ENCODE assay signal across 9 mouse cellular contexts in the genomic region with DNA sequence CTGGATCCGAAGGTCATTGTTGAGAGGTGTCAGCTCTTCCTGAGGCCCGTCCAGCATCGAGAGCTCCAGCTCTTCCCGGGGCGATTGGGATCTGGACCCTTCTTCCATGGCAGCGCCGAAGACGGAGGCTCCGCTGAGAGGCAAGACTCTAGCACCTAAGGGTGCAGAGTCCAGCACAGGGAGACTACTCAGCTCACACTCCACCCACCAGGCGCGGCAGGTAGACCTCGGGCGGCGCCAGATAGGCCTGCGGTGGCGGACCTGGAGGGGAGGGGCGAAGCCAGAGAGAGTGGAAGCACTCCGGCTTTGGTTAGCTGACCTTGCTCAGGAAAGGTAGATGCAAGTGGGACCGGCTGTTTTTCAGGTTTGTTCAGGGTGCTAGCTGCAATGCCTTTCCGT. TPM values are rescaled to one million over a fixed set of nuclear protein-coding genes. Genes with fewer than 3 reads are reported as not detected.
A peak's percentile ranks its signal among the peaks of the same experiment; 100 is the strongest.
DNase-seq lines count a peak whose midpoint lies in the region; ATAC-seq and TF ChIP-seq lines count a peak whose summit lies in the region.
"Had no signal": no experiment of that assay in that cellular context is flagged by ENCODE, and none has a peak within 500 bp of the region (broad histone marks: within the 10 kb centered on the region; RNA-seq: fewer than 3 reads in every experiment).

TSS of gene BC016579 (minus strand) at position 135 of the 399 bp plus-strand sequence.

- H3K9ac ChIP-seq in heart, embryonic 11.5 days (ENCODE audit: low read depth, low read length), result peak within 1 kb of the TSS; percentile 56
- peak within 1 kb of the TSS; percentile 14 for H3K9ac ChIP-seq in intestine, embryonic 14.5 days (ENCODE audit: low read length)
- H3K9ac ChIP-seq in liver, embryonic 14.5 days (replicated peaks), result no peak within 1 kb of the TSS; the same call in 1 of the 2 replicates

- ATAC-seq in heart, embryonic 11.5 days (replicated peaks; ENCODE audit: insufficient number of reproducible peaks, low FRiP score, low TSS enrichment), result 0 out of 2 replicates have a peak, but pooled peaks have one; percentile 39
- ATAC-seq in intestine, embryonic 14.5 days (replicated peaks; ENCODE audit: low FRiP score, low TSS enrichment, low read depth), result peak; percentile 90
- ATAC-seq in liver, embryonic 14.5 days (ENCODE audit: insufficient read depth), result peak; percentile 45
- no peak for ATAC-seq in monocyte, adult 5-6 weeks (replicated peaks; ENCODE audit: insufficient number of reproducible peaks, low FRiP score, low TSS enrichment, poor library complexity, severe bottlenecking)
- ATAC-seq: Patski had no signal

- no peaks in the 10 kb centered on the region for H3K36me3 ChIP-seq in heart, embryonic 11.5 days (ENCODE audit: control insufficient read depth, insufficient read depth, low read length)
- no peaks in the 10 kb centered on the region for H3K36me3 ChIP-seq in intestine, embryonic 14.5 days (ENCODE audit: control insufficient read depth, insufficient read depth, low read length)
- no peaks in the 10 kb centered on the region for H3K36me3 ChIP-seq in liver, embryonic 14.5 days (replicated peaks; ENCODE audit: control insufficient read depth, insufficient read depth, low read depth)

- 0 out of 2 replicates have a peak, but pooled peaks cover 6% of the 10 kb centered on the region for H3K27me3 ChIP-seq in heart, embryonic 11.5 days (ENCODE audit: control insufficient read depth, insufficient read depth, low read length)
- no peaks in the 10 kb centered on the region for H3K27me3 ChIP-seq in intestine, embryonic 14.5 days (replicated peaks; ENCODE audit: control insufficient read depth, insufficient read depth, low read length)
- H3K27me3 ChIP-seq in liver, embryonic 14.5 days (ENCODE audit: control insufficient read depth, insufficient read depth, low read length), result no peaks in the 10 kb centered on the region
- H3K27me3 ChIP-seq: Patski had no signal

- H3K27ac ChIP-seq in heart, embryonic 11.5 days (ENCODE audit: low read depth, low read length), result no peak within 1 kb of the TSS
- no peak within 1 kb of the TSS for H3K27ac ChIP-seq in intestine, embryonic 14.5 days (ENCODE audit: low read depth)
- H3K27ac ChIP-seq in liver, embryonic 14.5 days, result no peak within 1 kb of the TSS

- peak within 1 kb of the TSS; percentile 84 for H3K4me2 ChIP-seq in heart, embryonic 11.5 days
- H3K4me2 ChIP-seq in intestine, embryonic 14.5 days (ENCODE audit: low read length), result peak within 1 kb of the TSS; percentile 58
- peak within 1 kb of the TSS; percentile 60 for H3K4me2 ChIP-seq in liver, embryonic 14.5 days (ENCODE audit: low read depth)

- DNase-seq in heart, adult 11 months, result no peak
- DNase-seq in cerebellum, postnatal 36 days, result peak; percentile 21 to 22
- DNase-seq in intestine, embryonic 14.5 days (ENCODE audit: low spot score), result peak; percentile 75
- DNase-seq in liver, embryonic 14.5 days (ENCODE audit: low read depth in 3 of 3, low spot score in 3 of 3), result no peak
- DNase-seq in neural tube, embryonic 10.5 days (ENCODE audit: extremely low spot score, low spot score), result peak; percentile 19
- no peak for DNase-seq in layer of hippocampus, postnatal 36 days

- 4% methylated on average over 20 of the region's 20 CpGs for WGBS in heart, embryonic 11.5 days (ENCODE audit: insufficient replicate concordance)
- 7% methylated on average over 20 of the region's 20 CpGs for WGBS in intestine, embryonic 14.5 days
- 15% methylated on average over 20 of the region's 20 CpGs for WGBS in liver, embryonic 14.5 days (ENCODE audit: insufficient replicate concordance)

- no peaks in the 10 kb centered on the region for H3K9me3 ChIP-seq in heart, embryonic 11.5 days (replicated peaks; ENCODE audit: control insufficient read depth, low read length)
- H3K9me3 ChIP-seq in intestine, embryonic 14.5 days (ENCODE audit: control insufficient read depth, low read length), result no peaks in the 10 kb centered on the region
- H3K9me3 ChIP-seq in liver, embryonic 14.5 days (ENCODE audit: control insufficient read depth, low read length), result no peaks in the 10 kb centered on the region

- peak within 1 kb of the TSS; percentile 41 for H3K4me3 ChIP-seq in heart, embryonic 11.5 days (ENCODE audit: low read depth, low read length)
- peak within 1 kb of the TSS; percentile 29 for H3K4me3 ChIP-seq in intestine, embryonic 14.5 days (ENCODE audit: low read depth, low read length)
- peak within 1 kb of the TSS; percentile 7 to 36 for H3K4me3 ChIP-seq in liver, embryonic 14.5 days (ENCODE audit: insufficient read depth in 1 of 2, low read depth in 2 of 2, low read length in 2 of 2)

- TF ChIP-seq EP300 in liver, embryonic 14.5 days (IDR thresholded peaks at IDR 0.05; ENCODE audit: low read depth), result no peak

- TF ChIP-seq CTCF in liver, embryonic 14.5 days (IDR thresholded peaks at IDR 0.05; ENCODE audit: low read depth), result no peak

- H3K4me1 ChIP-seq in heart, embryonic 11.5 days (ENCODE audit: control insufficient read depth, insufficient read depth, low read length), result peaks cover 11% of the 10 kb centered on the region; the same call in 1 of the 2 replicates
- H3K4me1 ChIP-seq in intestine, embryonic 14.5 days (replicated peaks; ENCODE audit: control insufficient read depth, insufficient read depth, low read length), result no peaks in the 10 kb centered on the region; the same call in 1 of the 2 replicates
- peaks cover 6 to 21% of the 10 kb centered on the region in 2 experiments; a peak in 3 of 4 replicates for H3K4me1 ChIP-seq in liver, embryonic 14.5 days (replicated peaks; ENCODE audit: control insufficient read depth in 2 of 2, insufficient read depth in 2 of 2, low read length in 1 of 2)

RNA-seq across cellular contexts. Expression of gene BC016579, which starts in this region (rescaled TPM):
- polyA plus RNA-seq in heart, embryonic 11.5 days (2014; fragmentation: Nextera tagmentation; extraction: Ambion mirVana), result 0.17 and 0.19 TPM in 2 replicates
- polyA plus RNA-seq in intestine, embryonic 14.5 days (2014; fragmentation: Nextera tagmentation; extraction: Ambion mirVana), result 1.9 and 2.7 TPM in 2 replicates
- 0.14 and 0.20 TPM in 2 replicates for polyA plus RNA-seq in liver, embryonic 14.5 days (2012; rRNA removed)
- 0.23 TPM in 2 replicates for polyA plus RNA-seq in liver, embryonic 14.5 days (2014; fragmentation: Nextera tagmentation; extraction: Ambion mirVana)
- not detected in 3 replicates for total RNA-seq in monocyte, adult 5-6 weeks (2017)
- total RNA-seq in layer of hippocampus, postnatal 36 days (2021), result under 1 TPM; 0.20 to 0.28 TPM
- polyA plus RNA-seq: Patski had no signal

Comparison
In these comparisons a context has a peak if more than half of its experiments do, and no peak if none do; other contexts are left out.
1. Peak in ATAC-seq, H3K4me3 ChIP-seq, H3K9ac ChIP-seq and H3K4me2 ChIP-seq in heart, embryonic 11.5 days; RNA of the gene not detected or under 1 TPM.
2. Peak in ATAC-seq, H3K4me3 ChIP-seq and H3K4me2 ChIP-seq in liver, embryonic 14.5 days; RNA of the gene not detected or under 1 TPM.
3. DNase-seq: peak in cerebellum, postnatal 36 days (2 of 2), intestine, embryonic 14.5 days (single experiment) and neural tube, embryonic 10.5 days (single experiment); none in heart, adult 11 months (single experiment), liver, embryonic 14.5 days (0 of 3) and layer of hippocampus, postnatal 36 days (0 of 2).
4. Peak in every context shown above with its lines, with median percentiles within 50 percentile points of each other: H3K4me2 ChIP-seq and H3K4me3 ChIP-seq.